Mouse (Mus musculus): ENCODE data around the gene Notch2. TPM values are rescaled to one million over a fixed set of nuclear protein-coding genes. Genes with fewer than 3 reads are reported as not detected.
"Not testable (repeated sequence)": the region's sequence is repeated elsewhere in the genome, so short reads cannot be mapped to it uniquely, and the experiment has no call there.

The Notch2 gene
- total RNA-seq, 2 experiments from 2014 or later = 38.5 to 40.1 TPM

DNA sequence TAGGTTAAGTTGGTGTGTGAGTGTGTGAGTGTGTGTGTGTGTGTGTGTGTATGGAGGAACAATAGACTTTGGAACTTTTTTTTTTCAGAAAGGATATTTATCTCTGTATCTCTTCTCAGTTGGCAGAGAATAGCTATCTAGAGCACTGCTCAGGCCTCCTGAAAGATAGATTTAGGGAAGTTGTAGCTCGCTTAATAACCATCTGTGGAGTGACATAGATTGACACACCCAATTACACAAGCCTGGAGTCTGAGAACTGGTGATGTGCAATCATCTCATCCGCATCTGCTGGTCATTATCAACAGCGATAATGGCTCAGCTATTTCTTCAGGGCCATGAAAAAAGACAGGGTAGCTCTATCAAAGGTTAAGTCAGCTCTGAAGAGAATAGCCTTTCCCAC is 18.9 kb downstream of the Notch2 start:
- no peak for DNase-seq

DNA sequence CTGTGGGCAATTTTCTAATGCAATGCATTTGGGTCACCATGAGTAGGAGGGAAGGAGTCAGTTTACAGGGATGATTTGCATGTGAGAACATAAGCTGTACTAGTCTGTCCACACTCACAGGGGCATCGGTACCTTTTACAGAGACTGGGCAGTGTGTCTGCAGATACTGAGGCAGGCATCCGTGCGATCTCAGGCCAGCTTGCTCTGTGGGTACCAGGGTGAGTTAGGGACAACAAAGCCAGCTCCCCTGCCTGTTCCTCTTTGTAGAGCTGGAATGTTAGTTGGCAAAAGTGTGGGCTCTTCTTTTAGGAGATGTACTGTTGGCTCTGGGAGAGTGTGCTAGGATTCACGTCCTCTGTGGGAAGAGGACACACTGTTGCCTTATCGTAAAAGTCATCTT is 19.6 kb downstream of the Notch2 start:
- DNase-seq = no peak

DNA sequence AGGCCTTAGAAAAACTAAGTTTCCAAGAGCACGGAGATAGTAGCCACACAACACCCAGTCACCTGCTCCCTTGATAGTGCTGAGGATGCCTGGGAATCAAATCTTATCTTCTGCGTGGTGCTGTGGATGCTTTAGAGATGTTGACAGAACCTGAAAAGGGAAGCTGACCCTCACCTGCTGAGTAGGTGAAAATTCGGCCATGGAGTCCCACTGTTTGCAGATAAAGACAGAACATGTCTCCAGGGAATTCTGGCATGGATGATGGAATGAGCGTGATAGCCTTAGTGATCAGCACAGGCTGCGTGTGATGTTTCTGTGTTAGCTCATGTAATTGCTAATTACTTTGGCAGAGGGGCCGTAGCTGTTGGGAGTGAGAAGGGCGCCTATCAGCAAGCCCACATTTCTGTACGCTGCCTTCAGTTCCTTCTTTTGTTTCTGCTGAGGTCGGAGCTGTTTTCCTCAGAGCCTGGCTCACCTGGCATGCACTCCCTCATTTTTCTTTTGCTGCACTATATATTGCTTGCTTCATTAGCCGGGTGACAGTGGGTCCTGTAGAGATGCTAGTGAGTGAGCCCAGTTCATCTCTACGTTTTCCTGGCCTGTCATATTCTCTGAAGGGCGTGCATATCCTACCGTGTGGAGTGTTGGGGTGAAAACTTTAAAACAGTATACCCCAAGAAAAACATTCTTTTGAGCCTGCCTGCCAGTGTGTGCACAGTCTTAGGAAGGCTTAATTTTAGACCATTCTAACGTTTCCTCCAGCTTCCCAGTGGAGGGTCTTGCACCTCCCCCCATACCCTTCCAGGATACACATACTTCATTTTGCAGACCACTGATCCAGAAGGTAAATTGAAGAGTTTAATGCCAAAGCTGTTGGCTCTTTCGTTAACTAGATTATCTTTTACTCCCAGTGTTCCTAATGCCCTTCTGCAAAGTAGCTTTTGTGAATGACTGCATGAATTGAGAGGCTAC is 21.6 kb downstream of the Notch2 start:
- DNase-seq = no peak

DNA sequence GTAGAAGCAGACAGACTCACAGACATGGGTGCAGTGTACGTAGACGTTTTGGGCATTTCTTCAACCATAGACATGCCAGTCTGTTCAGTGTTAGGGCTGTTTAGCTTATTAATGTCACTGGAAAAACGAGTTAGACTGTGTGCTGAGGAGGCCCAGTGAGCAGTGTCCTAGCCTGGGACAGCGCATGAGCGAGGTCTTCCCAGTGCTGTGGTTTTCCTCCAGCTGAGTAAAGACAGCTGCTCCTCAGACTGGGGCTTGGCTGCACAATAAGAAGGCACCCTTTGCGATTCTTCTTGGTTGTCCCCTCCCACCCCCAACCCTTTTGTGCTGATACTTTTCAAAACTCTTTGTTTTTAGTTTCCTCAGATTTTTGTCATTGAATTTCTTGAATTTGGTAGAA is 22.8 kb downstream of the Notch2 start:
- no peak for DNase-seq

DNA sequence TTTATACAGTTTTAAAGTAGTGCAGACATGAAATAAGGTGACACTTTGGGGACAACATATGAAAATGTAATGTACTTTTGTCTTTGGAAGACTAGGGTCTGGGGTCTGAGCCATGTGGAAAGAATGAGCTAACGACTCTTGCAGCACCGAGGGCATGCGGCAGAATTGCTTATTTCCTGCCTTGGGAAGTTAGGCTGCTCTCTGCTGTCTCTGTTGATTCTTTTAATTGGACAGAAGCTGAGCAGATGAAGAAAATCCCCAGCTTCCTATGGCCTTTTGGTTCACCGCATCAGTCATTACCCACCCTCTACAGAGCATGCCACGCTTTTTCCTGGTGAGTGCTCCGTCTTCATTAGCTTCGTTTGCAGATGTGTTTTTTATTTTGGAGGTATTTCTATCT is 23.8 kb downstream of the Notch2 start:
- DNase-seq = no peak

DNA sequence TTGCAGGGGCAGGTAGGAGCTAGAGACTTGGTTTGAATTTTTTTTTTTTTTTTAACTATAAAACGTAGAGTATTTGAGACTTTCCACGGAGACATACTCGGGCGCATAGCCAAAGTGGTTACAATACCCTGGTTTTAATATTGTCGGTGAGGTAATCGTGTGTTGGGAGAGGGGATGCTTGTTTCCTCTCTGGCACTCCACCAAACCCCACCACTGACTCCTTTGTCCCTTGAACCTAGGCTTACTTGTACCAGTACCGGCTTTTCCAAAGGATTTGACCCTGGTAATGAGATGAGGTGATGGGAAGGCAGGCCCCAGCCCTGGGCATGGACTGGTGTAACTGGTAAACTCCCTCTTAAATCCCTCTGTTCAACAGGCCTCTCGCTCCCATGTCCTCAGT is 25.3 kb downstream of the Notch2 start:
- DNase-seq = no peak

DNA sequence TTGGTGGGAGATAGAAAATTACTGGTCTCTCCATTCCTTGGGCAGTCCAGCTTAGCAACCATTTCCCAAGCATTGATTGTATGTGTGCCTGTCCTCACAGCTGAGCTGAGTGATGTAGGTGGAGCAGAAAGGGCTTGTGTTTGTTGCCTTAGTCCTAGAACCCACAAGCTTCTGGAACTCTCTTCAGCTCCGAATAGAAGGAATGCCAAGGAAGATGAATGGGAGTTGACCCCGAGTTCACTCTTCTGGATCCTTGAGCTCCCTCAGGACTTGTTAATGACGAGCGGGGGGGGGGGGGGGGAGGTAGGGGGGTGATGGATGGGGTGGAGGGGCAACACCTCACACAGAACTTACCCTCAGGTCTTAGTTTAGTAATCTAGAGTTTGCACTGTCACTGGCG is 25.9 kb downstream of the Notch2 start:
- DNase-seq = no peak

DNA sequence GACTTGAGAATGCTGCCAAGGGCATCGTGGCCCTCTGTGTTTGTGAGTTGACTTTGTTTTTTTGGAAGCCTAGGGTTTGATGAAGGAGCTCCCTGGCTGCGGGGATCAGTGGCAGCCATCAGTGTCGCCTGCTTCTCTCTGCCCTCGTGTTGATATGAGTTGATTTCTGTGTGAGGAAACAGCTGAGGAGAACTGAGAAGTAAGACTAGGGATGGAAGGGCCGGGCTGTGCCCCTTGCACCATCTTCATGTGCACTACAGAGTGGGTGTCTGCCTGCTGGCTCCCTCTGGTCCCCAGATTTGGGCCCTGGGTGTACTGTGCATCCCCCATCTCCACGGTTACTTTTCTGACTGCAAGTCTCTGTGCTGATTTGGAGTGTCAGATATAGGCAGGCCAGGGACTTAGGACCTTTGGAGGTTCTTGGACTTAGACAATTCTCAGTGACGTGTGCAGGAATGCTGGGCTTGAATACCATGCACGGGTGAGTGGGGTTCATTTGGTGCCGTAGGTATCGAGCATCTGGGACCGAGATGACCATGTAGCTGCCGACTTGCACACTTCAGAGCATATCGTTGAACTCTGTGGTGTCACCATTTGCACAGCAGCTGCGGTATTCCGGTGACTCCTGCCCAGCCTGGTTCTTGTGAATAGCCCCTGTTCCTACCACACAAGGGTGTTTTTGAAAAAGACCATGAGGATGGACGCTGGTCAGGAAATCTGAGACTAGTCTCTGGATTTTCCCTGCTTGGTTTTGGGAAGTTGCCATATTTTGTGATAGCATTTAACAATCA is 26.5 kb downstream of the Notch2 start:
- no peak for DNase-seq

DNA sequence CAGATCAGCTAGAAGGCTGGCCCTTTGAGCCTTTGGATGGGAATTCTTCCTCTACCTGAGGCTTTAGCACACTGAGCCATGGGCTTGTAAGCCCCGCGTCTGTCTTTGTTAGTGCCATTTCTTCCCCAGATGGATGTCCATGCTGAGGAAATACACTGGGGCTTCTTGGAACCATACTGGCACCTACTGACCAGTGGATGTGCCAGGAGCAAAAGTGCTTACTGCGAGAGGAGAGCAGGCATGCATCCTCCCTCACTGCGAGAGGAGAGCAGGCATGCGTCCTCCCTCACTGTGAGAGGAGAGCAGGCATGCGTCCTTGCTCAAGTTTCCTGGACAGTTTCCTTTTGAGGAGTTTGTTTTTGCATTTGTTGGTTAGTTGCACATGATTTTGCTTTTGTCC is 27.5 kb downstream of the Notch2 start:
- DNase-seq = no peak

DNA sequence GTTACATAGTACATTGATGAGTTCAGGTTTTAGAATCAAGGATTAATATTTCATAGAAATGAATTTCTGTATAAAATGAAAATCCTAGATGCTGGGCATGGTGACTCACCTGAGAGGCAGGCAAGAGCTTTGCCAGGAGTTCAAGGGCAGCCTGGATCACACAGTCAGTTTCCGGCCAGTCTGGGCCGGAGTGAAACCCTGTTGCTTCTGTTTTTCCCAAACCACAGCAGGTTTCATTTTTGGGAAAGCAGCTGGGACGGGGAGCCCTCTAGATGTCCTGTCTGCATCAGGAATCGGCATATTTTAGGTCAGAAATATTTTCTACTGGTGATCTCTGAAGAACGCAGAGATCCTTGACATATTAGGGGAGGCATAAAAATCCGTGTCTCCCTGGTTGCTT is 29.0 kb downstream of the Notch2 start:
- no peak for DNase-seq

DNA sequence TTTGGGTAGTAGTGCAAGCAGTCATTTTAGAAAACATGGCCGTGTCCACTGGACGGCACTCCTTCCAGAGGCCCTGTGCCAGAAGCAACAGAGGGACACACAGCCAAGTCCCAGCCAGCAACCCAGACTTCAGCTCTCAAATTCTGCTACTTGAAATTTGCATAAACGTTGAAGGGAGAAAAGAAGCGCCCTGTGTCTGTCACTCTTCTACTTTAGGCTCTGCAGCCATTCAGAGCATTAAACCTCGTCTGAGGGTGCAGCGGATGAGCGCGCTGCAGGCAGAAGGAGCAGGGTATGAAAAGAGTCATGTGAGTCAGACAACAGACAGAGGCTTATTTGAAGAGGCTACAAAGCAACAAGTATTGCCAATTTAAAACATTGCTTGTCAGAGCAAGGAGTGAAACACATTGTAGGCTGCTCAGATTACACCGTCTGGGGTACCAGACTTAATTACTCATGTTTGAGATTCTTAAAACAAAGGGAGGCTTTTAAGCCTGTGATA is 29.7 kb downstream of the Notch2 start:
- peak; percentile 61 for DNase-seq

DNA sequence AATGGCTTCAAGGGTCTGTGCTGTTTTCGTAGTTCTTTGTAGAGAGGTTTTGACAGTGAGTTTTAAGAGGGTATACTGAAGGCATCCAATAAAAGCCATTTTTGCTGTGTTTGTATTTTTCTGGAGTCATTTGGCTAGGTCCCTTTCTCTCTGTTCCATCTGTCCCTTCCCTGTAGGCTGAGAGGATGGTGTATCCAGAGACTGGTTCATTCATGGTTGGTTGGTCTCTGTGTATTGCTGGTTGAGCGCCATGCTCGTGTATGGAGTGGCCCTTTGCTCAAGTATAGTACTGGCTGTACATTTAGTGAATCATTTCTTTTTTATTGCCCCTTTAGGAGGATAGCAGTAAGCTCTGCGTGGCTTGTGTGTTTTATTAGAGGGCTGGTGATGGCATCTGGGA is 30.3 kb downstream of the Notch2 start:
- DNase-seq = no peak

DNA sequence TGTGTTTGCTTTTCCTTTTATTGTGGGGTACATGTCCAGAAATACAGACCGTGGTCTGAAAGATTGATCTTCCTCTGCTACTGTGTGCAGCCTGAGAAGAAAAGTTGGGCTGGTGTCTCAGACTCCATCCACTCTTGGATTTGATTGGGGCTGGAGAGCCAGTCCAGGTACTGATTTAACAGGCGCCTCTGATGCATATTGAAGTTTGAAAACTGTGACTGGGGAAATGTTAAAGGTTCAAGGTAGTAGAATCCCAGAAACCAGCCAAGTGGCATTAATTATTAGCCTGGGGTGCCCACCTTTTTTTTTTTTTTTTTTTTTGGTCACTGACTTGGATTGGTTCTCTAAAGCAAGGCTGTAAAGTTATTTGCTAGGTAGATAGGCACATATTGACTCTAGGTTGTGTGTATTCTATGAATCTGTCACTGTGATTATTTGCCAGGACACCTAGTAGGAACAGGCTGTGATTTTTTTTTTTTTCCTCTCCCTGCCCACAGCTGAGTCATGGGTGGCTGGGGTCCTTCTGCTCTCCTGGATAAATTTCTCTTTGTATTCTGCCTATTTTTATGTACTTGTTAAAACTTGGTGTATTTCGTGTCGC is 31.5 kb downstream of the Notch2 start:
- DNase-seq = no peak

DNA sequence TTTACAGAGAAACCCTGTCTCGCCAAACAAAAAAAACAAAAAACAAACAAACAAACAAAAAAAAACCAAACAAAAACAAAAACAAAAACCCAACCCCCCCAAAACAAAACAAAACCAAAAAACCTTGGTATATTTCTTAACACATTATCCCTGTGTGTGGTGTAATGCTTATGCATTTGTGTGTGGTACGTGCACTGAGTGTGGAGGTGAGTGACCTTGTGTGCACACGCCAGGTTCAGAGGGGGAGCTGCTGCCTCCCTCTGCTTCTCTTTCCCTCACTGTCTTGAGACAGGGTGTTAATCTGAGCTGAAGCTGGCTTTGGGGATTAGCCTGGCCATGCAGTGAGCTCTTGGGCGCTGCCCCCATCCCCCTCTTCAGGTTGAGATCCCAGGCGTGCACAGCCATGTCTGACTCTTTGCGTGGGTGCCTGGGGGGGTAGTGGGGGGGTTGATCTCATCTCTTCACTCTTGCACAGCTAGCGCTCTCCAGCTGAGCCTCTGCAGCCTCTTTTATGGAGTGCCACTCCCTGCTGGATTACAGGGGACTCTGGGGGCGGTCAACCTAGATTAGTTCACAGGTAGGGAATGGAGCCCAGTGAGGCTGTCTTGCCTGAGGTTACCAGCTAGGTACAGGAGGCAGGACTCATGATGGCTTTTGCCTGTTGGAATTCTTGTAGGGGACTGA is 32.3 kb downstream of the Notch2 start:
- DNase-seq = no peak

DNA sequence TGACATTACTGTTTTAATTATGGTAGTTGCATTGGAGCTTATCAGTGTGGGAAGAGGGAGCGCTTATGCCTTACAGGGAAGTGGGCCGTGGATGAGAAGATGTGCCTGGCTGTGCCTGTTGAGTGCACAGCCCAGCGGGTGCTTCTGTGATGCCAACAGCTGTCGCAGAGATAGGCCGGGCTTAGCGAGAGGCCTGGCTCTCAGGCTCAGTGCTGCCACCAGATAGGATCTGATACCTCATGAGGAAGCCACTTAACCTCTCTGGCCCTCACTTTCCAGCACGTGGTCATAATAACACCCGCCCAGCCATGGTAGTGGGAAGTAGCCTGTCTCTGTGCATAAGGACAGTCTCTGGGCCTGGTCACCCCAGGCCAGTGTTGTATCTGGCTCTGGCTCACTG is 33.0 kb downstream of the Notch2 start:
- DNase-seq = no peak

DNA sequence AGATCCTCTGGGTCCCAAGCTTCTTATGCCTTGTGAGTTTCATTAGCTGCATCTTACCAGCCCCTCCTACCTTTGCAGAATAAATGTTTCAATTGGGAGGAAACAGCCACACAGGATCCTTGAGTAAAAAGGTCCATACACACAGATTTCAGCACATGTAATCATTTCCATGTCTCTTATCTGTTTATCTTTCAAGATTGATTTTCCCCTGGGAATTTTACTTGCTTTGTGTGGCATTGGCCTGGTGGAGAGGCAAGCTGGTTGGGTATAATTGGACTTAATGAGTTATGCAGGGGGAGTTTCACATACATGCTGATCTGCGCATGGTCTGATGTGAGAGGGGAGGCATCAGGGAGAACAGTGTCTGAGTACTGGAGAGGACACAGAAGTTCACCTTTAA is 36.3 kb downstream of the Notch2 start:
- no peak for DNase-seq

DNA sequence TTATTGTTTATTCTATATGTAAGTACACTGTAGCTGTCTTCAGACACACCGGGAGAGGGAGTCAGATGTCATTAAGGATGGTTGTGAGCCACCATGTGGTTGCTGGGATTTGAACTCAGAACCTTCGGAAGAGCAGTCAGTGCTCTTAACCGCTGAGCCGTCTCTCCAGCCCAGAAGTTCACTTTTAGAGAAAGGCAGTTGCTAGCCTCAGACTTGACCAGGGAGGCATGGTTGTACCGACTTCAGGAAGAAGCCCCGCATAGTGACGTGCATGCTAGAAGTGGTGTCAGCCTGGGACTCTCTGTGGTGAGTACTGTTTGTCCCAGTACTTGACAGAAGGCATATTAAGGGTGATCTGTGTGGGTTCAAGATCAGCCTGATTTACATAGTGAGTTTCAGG is 36.8 kb downstream of the Notch2 start:
- not testable (repeated sequence) for DNase-seq

DNA sequence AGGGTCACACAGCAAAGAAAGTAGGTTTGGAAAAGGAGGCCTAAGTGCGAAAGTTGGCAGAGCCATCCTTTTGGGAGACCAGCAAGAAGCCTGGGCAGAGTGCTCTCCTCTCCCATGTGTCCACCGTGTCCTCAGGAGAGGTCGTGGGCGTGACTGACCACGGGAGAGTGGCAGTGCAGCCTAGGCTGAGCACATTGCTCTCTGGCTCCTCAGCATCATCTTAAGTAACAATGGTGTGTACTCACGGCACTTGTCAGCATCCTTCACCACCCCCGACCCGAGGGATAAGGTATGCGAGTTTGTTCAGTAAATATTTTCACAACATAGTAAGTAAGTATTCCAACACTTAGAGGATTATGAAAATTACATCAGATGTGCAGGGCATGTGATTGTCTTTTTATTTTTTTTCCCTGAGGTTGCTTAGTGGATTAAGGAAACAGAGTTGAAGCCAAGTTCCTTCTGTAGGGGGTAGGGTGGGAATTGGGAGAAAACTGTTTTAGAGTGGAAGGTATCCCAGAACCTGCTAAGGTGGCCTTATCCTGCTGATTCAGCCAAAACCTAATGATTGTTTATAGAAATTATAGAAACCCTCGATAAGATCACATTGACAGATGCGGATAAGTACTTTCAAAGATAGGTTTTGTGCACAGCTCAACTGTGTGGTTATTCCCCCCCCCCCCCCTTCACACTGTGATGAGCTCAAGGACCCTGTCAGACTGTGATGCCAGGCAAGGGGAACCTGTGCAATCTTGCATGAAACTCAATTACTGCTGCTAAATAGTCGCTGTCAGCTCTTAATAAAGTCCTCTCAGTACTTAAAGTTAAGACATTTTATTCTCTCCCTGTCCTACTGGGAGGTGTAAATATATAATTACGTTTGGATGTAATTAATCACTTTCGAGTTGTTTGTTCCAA is 37.4 kb downstream of the Notch2 start:
- no peak for DNase-seq

DNA sequence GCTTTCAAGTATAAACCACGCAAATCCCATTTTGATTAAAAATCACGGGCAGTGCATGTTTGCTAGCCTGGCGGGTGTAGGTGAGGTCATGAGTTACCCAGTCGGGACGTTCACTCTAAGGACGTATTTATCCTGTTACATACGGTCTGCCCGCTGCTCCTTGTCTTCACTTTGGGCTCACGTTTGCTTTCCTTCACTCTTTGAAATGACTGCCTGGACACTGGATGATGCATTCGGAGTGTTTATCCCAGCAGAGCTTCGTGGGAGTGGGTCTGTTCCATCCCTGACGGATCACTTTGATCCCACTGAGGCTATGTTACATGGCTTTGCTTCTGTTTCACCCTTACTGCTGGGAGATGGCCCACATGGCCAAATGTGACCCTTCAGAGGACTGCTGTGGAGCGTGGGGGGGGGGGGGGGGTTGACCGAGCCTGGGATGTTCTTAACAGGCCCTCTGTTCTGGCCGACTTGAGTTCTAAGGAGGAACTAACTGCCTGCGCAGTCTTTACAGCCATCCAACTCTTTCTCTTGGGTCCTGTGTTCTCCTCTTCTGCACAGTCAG is 38.2 kb downstream of the Notch2 start:
- no peak for DNase-seq

DNA sequence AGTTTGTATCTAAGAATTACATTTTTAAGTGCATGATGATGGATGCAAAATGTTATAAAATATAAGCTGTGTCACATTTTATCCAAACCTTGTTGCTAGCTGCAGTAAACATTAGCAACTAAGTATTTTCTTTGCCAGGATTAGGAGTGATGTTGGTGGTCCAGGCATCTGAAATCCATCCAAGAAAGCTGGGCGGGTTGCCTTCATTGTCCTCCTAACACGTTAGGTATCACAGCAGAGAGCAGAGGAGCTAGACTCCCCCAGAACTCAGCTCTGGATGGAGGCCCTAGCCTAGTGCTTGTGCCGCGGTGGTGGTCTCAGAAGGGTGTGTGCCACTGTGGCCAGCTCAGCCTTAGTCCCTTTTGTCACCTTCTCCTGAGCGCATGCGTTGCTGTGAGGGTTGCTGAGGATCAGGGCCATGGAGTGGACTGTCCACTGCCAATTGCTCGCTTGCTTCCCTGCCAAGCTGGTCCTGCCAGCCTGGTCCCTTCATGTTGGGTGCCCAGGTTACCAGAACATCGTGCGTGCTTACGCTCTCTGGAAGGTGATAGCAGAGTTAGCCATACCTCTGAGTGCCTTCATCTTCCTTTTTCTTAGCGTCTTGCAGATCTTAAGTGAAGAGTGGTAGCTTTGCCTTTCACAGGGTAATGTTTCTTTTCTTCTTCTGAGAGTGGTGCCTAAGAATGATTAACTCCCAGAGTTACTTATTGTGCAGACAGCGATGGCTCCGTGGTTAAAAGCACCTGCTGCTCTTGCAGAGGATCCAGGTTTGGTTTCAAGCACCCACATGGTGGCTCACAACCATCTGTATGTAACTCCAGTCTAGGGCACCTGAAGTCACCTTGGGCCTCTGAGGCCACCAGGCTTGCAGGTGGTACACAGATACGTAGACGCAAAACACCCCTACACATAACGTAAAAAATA is 39.4 kb downstream of the Notch2 start:
- DNase-seq = peak; percentile 56
